Mouse (Mus musculus) regulatory T cell (primary cell): ENCODE data around the gene Pon2.
"Not testable (repeated sequence)": the region's sequence is repeated elsewhere in the genome, so short reads cannot be mapped to it uniquely, and the experiment has no call there.

Experiments used
- in situ Hi-C: fragments of 300-600 bp; cut with MboI, MseI; formaldehyde crosslinking; loops from one replicate; pipeline ENCODE4 v1.15.1; 2025; ENCODE audit warnings: high pct_unique_total_duplicates

Pon2 gene

DNA sequence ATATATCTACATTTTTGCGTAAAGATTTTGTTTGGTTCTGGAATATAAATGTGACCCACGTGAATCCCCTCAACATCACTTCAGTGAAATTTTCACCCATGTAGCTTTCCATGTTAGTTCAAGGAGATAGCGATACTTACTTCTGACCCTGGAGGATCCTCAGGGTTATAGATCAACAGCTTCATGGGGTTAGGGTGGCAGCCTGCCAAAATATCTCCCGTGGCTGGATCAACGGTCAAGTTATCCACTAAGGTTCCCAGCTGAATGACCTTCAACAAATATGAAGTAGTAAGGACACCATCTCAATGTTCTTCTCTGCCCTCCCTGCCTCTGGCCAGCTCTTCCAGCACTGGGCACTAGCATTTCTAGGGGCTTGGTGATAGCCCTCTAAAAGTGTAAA lies 68.0 kb downstream of the Pon2 start:
- in situ Hi-C loops, result no loop called here

DNA sequence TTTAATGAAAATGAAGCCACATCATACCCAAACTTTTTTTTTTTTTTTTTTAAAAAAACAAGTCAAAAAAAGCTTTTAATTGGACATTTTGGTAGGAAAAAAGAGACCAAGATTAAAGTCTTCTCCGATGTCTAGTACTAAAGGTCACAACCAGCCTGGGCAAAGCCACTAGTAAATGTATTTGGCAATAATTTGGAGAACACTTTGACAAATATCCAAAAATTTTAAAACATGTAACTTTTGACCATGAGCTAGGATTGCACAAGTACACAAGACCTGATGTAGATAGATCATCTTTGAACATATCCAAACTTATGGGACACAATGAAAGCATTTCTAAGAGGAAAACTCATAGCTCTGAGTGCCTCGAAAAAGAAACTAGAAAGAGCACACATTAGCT lies 74.7 kb downstream of the Pon2 start:
- in situ Hi-C loops, result not testable (repeated sequence)

DNA sequence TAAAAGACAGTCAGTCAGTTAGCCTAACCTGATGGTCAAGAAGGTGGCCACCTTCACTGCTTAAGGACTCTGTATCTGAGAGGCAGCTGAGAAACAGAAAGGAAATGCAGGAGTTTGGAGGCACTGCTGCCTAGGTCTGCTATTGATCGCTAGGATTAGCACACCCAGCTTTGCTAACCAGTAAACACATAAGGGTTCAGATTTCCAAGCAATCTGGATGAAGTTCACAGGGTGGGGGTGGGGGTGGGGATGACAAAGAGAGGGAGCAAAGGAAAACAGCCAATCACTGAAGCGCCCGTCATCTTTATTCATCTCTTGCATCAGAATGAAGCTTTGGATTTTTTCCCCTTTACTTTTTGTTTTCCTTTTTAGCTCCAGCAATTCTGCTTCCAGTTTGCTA lies 76.2 kb downstream of the Pon2 start:
- in situ Hi-C loops, result no loop called here

DNA sequence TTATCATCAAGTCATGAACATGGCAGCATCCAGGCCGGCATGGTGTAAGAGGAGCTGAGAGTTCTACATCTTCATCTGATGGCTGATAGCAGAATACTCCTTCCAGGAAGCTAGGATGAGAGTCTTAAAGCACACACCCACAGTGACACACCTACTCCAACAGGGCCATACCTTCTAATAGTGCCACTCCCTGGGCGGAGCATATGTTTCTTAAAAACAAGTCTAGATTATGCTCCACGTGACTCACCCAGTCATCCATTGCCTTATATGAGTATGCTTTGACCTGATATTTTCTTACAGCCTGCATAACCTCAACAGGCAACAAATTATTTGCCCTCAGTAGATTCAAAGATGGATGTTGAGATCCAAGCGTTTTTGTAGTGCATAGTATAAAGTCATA lies 80.1 kb downstream of the Pon2 start:
- in situ Hi-C loops, result no loop called here
